In the genomic region with DNA sequence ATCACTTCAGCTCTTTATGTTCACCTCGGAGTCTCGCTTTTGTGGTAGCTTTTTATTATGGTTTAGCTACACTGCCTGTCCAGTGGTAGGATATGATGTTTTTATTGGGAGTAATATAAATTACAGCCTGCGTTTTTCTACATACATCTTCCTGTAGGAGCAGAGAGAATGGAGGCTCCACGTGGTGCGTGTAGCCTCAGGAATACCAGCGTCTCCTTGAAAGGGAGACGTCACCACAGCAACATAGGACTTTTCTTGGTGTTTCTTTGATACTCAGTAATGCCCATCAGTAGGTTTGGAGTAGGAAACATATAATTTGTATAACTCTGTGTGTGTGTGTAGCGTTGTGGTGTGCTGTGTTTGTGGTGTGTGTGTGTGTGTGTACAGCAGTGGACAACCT, we compare ENCODE assay signal across 17 mouse cellular contexts.
"Had no signal": no experiment of that assay in that cellular context is flagged by ENCODE, and none has a peak within 500 bp of the region (broad histone marks: within the 10 kb centered on the region; RNA-seq: fewer than 3 reads in every experiment).

No protein-coding gene starts in this region.

- H3K9me3 ChIP-seq: liver, embryonic 13.5 days; midbrain, embryonic 10.5 days; midbrain, embryonic 13.5 days; neural tube, embryonic 13.5 days had no signal

- H3K36me3 ChIP-seq: liver, embryonic 13.5 days; midbrain, embryonic 10.5 days; midbrain, embryonic 13.5 days; neural tube, embryonic 13.5 days had no signal

- H3K4me2 ChIP-seq: liver, embryonic 13.5 days; midbrain, embryonic 13.5 days; neural tube, embryonic 13.5 days had no signal

- ATAC-seq: lung, postnatal 0 days; midbrain, embryonic 13.5 days; midbrain, embryonic 16.5 days had no signal

- H3K9ac ChIP-seq: liver, embryonic 13.5 days; midbrain, embryonic 13.5 days; neural tube, embryonic 13.5 days had no signal

- H3K4me1 ChIP-seq: megakaryocyte, embryonic 14.5 days; midbrain, embryonic 10.5 days; midbrain, embryonic 13.5 days; neural tube, embryonic 13.5 days had no signal

- H3K4me3 ChIP-seq: left cerebral cortex, adult 2 months; liver, embryonic 13.5 days; megakaryocyte, embryonic 14.5 days; midbrain, embryonic 10.5 days; midbrain, embryonic 13.5 days; myocyte; neural tube, embryonic 13.5 days had no signal

- DNase-seq: kidney, adult 18-20 months; kidney, adult 9 months; kidney, postnatal 25 days; layer of hippocampus, postnatal 36 days; liver, embryonic 13.5 days; lung, adult 2 months; lung, postnatal 36 days; thymus, adult 2 months; thymus, postnatal 14 days had no signal

- H3K27me3 ChIP-seq: liver, embryonic 13.5 days; megakaryocyte, embryonic 14.5 days; midbrain, embryonic 13.5 days; neural tube, embryonic 13.5 days had no signal

- H3K27ac ChIP-seq: left cerebral cortex, adult 2 months; liver, embryonic 13.5 days; midbrain, embryonic 10.5 days; midbrain, embryonic 13.5 days; neural tube, embryonic 13.5 days had no signal
